Mouse (Mus musculus): ENCODE measurements around the gene Smim22.
A peak's percentile ranks its signal among the peaks of the same experiment; 100 is the strongest.

Smim22 gene

DNA sequence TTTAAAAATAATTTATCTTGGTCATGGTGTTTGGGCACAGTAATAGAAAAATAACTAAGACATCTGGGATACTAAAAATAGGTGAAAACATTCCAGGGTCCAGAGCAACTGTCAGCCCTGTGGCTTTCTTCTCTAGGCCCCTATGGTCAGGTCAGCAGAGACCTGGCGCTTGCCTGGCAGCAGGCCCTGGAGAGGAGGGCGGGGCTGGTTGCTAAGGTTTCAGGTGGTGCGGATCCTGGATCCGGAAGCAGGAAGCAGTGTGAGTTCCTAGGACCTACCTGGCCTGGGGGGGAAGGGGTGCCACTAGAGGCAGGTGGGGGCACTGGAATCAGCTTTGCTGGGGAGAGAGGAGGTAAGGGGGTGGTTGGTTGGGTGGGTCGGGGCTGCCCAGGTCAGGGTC lies at the start of gene Smim22:
Smim22 (plus strand) TSS at position 222 of the 400 bp plus-strand sequence.
- DNase-seq (ENCODE audit: low read depth, low spot score): no peak

DNA sequence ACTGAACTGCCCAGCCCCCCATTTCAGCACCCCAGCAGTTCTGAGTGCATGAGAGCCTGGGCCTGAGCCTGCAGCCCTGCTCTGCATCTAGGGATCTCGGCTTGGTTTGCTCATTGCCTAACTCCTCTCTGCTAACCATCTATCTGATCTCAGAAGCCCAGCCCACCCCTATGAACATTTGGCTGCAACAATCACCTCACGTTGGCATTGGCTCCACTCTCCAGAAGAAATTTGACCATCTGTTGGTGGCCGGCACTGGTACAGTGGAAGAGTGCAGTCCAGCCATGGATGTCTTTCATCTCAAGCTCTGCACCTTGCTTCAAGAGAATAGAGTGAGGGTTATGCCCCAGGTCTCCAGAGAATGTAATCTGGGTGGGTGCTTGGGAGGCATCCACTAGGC lies 49.6 kb upstream of the Smim22 start:
- DNase-seq (ENCODE audit: low read depth, low spot score): no peak

DNA sequence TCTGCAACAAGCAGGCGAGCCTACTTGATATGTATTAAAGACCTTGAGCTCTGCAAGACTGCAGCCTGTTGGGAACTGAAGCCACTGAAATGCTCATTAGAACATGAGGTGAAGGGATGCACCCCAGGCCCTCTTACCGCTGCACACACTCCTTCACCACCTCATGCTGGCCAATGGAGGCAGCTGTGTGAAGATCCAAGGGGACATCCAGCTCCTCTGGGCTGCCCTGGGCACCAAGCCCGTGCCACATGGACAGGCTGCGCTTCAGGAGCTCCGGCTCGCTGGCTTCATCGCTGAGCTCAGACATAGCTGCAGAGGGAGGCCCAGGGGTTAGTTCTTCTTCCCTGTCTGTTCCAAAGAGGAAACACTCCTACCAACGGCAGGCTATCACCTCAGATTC lies 46.8 kb upstream of the Smim22 start:
- no peak for DNase-seq (ENCODE audit: low read depth, low spot score)

DNA sequence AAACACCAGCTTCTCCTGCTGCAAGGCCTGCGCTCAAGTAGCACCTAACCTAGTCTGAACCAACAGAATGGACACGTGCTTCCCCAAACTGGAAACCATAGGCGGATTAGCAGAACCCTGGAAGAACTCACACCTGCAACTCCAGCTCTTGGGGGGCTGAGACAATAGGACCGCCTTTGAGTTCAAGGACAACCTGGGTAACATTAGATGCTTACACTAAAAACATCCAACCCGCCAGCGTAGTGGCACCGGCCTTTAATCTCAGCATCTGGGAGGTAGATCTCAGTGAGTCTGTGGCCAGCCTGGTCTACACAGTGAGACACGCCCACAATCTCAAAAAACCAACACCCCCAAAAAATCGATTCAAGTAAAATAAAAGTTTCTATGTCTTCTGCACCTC lies 43.7 kb upstream of the Smim22 start:
- no peak for DNase-seq (ENCODE audit: low read depth, low spot score)

DNA sequence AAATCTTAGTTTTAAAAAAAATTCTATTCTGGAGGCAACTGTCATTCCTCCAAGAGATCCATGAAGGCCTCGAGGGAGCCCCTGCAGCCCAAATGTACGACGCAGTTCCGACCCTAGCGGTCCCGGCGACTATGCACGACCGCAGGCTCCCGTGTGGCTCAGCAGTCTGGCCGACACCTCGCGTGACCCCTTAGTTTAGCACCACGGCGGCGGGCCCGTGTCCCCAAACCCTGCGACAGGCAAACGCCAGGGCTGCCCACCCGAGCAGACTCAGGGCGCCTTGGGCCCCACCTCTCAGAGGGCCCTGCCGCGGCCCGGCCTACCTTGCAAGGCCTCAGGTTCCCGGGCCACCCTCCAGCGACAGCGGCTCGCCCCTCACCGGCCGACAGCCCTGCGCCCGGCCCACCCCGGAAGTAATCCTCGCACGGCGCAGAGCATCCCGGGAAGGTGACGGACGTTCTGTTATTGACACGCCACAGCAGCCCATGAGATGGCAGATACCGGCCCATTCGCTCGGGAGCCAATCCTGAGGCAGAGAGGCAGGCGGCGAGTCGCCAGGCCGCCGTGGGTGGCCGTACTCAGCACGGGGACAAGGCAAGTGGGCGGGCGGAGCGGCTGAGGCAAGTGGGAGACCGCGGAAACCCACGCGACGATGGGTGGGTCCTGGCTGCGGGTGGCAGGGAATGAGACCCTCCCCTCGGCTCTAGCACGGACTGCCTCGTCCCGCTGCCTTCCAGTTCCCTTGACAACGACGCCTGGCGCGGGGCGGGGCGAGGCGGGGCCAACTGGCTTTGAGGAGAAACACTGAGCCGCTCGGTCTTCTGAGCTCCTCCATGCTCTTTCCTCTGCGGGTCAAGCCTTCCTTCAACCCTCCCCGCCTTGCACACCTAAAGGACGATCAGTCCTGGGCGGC lies 43.0 kb upstream of the Smim22 start, which contains the start of gene Anks3:
Anks3 (minus strand) TSS at position 409 of the 913 bp plus-strand sequence.
- DNase-seq (ENCODE audit: low read depth, low spot score): peak; percentile 81

DNA sequence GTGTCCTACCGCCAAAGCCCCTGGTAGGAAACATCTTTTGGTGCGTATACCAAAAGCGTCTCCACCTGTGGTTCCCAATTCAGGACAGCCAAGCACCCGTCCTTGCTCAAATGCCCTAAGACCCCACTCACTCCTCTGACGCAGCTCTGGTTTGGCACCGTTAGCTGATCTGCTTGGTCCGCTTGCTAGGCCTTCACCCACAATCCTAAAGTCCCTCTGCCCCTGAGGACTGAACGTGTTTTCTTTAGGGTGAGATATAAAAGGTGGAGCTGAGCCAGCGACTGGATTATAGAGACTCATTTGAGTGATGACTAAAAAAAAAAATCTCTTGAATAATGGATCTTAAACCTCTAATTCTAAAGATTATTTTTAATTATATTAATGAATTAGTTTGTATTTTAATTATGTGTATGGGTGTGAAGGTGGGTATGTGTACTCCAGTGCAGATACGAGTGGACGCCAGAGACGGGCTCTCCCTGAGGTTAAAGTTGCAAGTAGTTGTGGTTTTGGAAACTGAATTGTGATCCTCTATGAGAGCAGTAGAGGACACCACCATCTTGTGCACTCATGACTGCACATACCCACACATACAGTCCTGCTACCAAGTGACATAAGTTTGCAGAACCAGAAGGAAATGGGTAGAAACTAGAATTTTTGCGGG lies 42.2 kb upstream of the Smim22 start:
- DNase-seq (ENCODE audit: low read depth, low spot score): peak; percentile 18

DNA sequence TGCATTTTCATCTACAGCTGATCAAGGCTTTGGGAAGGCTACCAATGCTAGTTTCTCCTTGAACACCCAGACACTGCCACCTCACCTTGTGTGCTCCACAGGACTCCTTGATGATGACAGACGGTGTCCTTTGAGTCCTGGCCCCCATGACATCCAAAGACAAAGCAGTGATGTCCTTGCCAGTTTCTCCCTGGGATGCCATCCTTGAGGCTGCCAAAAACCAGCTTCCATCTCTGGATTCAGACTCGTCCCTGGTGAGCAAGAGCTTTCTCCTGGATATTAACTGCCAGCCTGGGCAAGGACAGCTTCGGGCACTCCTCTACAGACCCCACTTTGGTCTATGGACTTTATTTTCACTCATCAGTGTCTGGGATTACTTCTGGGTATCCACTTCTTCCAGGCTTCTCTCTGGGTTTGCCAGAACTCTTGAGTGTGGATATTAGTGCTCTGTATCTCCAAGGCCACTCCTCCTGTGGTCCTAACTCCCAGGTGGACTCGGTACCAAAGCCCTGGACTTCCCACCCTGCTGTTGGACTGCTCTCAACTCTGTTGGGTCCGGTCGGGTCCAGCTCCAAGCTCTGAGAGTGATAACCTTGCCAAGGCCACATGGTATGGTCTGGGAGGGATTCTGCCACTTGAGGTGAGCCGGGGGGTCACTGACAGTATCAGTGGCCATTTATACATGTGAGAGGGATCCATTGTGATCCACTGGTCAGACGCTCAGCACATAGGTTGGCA lies 41.5 kb upstream of the Smim22 start:
- DNase-seq (ENCODE audit: low read depth, low spot score): no peak

DNA sequence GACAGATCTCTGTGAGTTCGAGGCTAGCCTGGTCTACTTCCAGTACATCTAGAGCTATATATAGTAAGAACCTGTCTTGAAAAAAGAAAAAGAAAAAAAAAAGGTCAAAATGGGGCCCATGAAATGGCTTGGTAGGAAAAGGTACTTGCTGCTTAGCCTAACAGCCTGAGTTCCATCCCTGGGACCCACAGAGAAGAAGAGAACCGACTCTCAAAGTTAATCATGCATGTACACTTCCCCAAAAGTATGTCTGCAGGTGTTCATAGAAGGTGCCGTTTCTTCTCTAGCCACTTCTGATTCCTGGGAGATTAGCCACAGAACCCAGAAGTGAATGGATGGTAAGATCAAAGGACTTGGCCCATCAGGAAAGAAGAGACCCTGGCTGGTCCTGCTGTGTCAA lies 38.7 kb upstream of the Smim22 start:
- DNase-seq (ENCODE audit: low read depth, low spot score): no peak

DNA sequence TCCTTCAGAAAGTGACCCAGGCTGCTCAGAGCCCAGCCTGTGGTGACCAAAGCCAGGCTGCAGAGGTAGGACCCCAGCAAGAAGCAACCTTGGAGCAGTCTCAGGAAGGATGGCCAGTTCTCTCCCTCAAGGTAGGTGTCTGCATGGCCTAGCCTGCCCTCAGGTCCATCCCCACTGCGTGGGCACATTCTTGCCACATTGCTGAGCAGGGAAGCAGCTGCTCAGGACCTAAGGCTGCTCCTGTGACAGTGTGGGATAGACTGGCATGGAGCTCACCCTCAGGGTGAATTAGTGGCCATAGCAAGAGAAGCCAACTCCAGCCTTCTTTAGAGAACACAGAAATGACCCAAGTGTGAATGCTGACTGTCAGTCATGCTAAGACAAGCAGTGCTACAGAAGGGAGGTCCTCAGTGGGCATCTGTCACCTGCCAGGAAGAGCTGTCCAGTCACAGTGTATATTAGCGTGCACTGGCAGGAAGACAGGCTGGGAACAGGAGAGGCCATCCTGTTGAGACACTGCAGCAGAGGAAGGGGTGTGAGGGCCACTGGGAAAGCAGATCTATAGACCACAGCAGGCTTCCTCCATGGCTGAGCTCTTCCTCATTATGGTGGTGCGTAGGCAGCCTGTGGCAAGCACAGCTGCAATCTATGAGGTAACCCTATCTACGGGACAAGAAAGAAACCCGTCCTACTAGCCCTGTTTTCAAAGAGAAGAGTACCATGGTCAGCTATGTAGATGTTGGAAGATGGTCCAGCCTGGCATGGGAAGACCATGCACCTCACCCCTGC lies 37.8 kb upstream of the Smim22 start:
- no peak for DNase-seq (ENCODE audit: low read depth, low spot score)

DNA sequence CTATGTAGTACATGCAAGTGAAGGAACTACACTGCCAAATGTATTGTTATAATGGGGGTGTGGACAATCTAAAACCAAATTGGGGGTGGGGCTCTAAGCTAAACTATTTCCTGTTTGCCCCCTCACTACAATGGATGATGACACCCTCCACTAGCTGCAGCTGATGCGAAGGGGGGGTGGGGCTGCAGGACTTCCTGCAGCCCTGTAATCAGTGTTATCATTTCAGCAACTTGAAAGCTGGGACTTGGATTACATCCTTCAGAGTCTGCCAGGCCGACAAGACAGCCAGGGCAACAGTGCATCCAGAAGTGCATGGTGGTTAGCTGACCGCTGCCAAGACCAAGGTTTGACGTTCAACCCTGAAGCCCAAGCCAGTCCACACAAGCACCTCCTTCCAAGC lies 35.5 kb upstream of the Smim22 start:
- no peak for DNase-seq (ENCODE audit: low read depth, low spot score)

DNA sequence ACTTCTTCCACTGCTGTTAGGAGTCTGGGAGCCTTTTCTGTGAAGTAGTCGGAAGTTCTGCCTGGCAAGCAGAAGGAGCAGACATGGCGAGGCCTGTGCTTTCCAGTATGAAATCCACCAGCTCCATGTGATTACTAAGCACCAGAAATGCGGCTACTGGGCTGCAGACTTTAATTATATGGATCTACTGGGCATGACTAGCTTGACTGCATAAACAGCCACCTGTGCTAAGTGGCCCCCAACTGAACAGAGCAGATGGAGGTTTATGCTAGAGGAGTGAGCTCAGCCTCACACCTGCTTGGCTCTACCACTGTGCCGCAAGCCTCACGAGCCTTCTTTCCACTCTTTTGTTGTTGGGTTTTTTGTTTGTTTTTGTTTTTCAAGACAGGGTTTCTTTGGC lies 32.6 kb upstream of the Smim22 start:
- no peak for DNase-seq (ENCODE audit: low read depth, low spot score)

DNA sequence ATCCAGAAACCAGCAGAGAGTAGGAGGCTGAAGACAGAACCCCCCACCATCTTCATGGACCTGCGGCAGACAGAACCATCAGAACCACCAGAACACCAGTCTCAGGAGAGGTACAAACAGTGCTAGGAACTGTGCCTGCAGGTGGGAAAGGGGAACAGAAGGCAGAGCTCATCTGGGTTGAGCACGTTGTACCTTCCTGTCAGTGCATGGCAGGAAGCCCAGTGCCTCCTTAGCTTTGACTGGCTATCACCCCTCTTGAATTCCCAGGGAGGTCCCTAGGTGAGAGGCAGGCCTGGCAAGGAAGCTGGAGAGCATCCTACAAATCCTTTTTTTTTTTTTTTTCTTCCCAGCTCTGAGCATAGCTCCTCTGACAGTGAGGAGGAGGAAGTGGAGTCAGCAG lies 30.9 kb upstream of the Smim22 start:
- no peak for DNase-seq (ENCODE audit: low read depth, low spot score)

DNA sequence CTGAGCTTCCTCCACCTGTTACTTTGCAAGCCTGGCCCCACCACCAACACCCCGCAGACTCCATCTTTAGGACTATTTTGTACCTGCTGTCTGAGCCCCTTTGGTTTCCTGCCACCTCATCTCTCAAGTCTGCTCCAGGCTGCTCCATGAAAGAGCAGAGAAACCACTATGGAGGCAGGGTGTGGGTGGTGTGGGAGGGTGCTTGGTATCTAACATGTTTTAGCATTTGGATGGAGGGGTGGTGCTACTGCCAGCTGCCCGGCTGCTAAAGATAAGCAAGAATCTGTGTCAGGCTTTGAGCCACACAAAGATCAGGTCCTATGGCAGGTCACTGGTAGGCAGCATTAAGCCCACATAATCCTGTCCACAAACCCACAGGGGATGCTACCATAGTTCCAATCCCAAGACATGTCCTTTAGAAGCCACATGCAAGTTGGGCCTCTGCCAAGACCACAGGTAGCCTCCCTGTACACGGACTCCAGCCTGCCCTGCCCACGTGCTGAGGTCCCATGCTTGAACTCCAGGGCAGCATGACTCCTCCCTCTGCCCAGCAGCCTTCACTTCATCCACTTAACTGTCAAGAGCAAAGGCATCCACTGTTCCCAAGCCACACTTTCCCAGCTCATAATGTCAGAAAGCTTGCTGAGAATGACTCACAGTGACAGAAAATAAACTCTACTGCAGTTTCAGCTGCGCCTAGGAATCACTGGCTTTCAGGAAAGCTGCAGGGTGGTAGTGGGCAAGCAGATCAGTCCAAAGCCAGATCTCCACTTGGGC lies 28.6 kb upstream of the Smim22 start:
- no peak for DNase-seq (ENCODE audit: low read depth, low spot score)

DNA sequence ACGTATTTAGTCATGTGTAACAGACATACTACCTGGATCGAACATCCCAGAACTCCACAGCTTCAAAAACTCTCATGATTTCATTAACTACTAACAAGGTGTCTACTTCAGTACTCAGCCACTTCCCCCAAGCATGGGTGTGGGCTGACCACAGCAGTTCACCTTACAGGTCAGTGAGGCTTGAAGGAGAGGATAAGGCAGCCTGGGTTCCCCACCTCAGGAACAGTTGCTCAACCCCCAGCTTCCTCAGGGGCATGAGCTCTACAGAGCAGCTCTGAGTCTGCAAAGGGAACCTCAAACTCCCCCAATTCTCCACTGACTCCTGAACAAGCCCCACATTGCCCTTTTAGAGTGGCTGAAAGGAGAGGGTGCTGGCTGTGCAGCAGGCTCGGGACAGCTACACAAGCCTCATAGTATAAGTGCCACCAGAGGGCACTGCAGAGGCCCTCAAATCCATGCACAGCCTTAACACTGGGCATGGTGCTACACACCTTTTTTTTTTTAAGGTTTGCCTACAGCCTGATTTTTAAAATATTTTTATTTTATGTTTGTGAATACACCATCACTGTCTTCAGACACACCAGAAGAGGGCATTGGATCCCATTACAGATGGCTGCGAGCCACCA lies 27.2 kb upstream of the Smim22 start:
- no peak for DNase-seq (ENCODE audit: low read depth, low spot score)

DNA sequence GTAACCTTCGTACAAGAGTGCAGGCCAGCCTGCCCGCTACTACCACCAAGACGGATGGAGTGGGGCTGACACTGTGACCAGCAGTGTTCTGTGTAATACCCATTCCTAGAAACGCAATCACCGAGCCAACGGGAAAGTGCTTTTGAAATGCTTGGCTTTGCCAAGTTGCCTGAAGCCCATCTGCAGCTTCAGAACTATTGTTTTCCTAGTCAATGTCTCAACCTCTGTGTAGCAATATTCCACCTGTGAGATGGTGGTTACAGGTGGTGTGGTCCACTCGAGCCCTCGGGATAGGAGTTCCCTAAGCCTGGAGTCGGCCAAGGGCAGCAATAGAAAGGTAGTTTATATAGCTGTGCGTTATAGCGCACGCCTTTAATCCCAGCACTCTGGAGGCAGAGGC lies 22.4 kb upstream of the Smim22 start:
- no peak for DNase-seq (ENCODE audit: low read depth, low spot score)

DNA sequence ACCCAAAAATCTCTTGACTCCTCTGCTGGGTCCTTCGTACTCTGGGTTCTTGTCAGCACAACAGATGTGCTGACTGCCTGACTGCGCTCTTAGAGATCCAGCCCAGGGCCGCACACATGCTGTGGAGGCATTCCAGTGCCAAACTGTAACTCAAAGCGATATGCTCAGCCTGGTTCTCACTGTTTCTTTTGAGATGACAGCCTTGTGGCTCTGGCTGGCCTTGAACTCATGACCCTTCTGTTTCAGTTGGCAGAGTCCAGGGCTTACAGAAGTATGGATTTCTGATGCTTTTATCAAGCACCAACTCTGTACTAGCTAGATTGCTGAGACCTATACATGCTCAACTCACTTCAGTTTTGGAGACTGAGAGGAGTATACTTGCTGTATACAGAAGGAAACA lies 13.8 kb upstream of the Smim22 start:
- DNase-seq (ENCODE audit: low read depth, low spot score): no peak

DNA sequence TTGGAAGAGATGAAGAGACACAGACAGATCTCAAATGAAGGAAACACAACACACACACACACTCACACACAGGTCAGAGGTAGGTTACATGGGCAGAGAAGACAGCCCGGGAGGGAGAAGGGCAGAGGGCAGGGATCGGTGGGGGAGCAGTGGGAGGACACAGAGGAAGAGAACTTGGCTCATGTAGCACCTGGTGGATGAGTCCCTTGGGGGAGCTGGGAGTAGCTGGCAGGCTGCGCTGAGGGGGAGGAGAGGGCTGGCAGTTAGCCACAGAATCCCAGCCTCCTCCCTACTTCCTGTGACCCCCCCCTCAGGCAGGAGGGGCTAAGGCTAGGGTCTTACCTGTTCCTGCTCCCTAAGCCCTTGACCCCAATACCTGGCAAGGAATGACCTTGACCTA lies 9.5 kb upstream of the Smim22 start, which contains the start of gene Sept12:
Sept12 (minus strand) TSS at position 300 of the 400 bp plus-strand sequence.
- DNase-seq (ENCODE audit: low read depth, low spot score): no peak

DNA sequence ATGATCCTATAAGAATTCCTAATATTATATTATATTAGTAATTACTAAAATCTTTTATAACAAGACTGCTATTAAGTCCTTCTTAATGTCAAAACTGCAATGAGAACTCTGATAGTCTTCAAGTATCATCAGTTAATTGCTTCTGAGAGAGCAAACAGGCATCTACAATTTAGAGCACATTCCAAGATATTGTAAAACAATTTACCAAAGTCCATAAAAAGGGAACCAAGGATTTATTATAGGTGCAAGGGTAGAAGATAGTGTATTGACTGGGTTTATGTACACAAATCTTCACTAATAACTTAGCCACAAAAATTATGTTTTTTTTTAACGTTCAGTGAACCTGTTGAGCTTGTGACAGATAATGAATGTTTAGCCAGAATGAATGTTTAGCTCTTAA lies 8.1 kb upstream of the Smim22 start:
- DNase-seq (ENCODE audit: low read depth, low spot score): no peak

DNA sequence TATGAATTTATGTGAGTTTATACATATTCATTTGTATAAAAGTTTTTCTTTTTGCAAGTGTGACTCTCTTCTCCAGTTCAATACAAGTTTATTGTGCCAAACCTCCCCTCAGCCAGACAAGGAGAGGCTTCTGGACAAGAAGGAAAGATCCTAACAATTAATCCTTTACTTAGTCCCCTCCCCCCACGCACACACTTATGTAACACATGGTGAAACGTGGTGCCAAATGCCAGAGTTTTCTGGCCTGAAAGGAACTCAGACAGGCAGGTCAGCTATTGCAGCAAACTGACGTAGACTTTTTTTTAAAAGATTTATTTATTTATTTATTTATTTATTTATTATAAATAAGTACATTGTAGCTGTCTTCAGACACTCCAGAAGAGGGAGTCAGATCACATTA lies 6.5 kb upstream of the Smim22 start:
- no peak for DNase-seq (ENCODE audit: low read depth, low spot score)

DNA sequence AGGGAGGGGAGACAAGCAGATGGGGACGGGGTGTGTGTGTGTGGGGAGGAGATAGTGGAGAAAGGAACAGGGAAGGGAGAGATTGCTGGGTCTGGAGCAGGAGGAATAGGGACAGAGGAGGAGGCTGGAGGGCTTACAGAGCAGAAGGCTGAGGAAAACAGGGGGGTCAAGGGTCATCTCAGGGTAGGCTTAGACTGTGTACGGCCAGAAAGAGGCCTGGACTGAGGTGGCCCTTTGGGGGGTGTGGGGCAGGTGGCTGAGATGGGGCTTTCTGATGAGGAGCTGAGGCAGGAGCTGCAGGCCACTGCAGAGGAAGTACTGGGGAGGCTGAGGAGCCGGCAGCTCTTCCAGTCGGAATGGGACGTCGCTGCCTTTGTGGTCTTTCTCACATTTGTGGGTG lies 404 bp downstream of the Smim22 start:
- DNase-seq (ENCODE audit: low read depth, low spot score): no peak

Measured in WW6 (cell line).